Mouse (Mus musculus) lung, embryonic 14.5 days (tissue): ENCODE measurements around the gene Gcg. TPM values are rescaled to one million over a fixed set of nuclear protein-coding genes. Genes with fewer than 3 reads are reported as not detected.

ENCODE experiments used
- ATAC-seq: fragments of 200-750 bp; cut with Nextera tagmentation; 2 replicates; pipeline ENCODE4 v1.8.0; 2017; ENCODE audit warnings: mild to moderate bottlenecking, moderate TSS enrichment, moderate library complexity; ENCODE audit not compliant: insufficient read depth
- DNase-seq: peaks from one replicate; pipeline ENCODE4 v3.0.0-alpha.2; 2015
- H3K27ac ChIP-seq: fragments of 300-500 bp; sonication (generic); 2 replicates; pipeline ENCODE4 v1.5.1; 2014; ENCODE audit warnings: low read depth, mild to moderate bottlenecking, moderate library complexity
- H3K27me3 ChIP-seq: fragments of 300-500 bp; sonication (generic); 2 replicates; pipeline ENCODE4 v1.6.1; 2014; ENCODE audit warnings: low read length, control low read depth; ENCODE audit not compliant: insufficient read depth
- H3K36me3 ChIP-seq: fragments of 300-500 bp; sonication (generic); 2 replicates; pipeline ENCODE4 v1.6.1; 2014; ENCODE audit warnings: control low read depth; ENCODE audit not compliant: insufficient read depth
- H3K4me1 ChIP-seq: fragments of 300-500 bp; sonication (generic); 2 replicates; pipeline ENCODE4 v1.6.1; 2014; ENCODE audit warnings: antibody characterized with exemption, control low read depth; ENCODE audit not compliant: insufficient read depth
- H3K4me2 ChIP-seq: fragments of 300-500 bp; sonication (generic); 2 replicates; pipeline ENCODE4 v1.6.1; 2014; ENCODE audit warnings: mild to moderate bottlenecking
- H3K4me3 ChIP-seq: fragments of 300-500 bp; sonication (generic); 2 replicates; pipeline ENCODE4 v1.5.1; 2014; ENCODE audit warnings: low read depth, low read length
- H3K9ac ChIP-seq: fragments of 300-500 bp; sonication (generic); 2 replicates; pipeline ENCODE4 v1.6.1; 2014
- H3K9me3 ChIP-seq: fragments of 300-500 bp; sonication (generic); 2 replicates; pipeline ENCODE4 v1.6.1; 2016; ENCODE audit warnings: low read depth, low read length, control low read depth
- CTCF ChIP-seq: IDR thresholded peaks from 2 replicates; pipeline ENCODE4 v1.5.1; 2016; ENCODE audit warnings: antibody characterized with exemption, low read depth
- WGBS: fragments of 180-500 bp; shearing (Covaris S2); extraction: QIAGEN DNeasy Blood & Tissue Kit; methylation state at CpG from one replicate; pipeline ENCODE4 v1.1.7; 2014; 5-methylcytosine and 5-hydroxymethylcytosine counted together
- polyA plus RNA-seq: library from polyadenylated mRNA; unstranded; fragments of >200 nt; fragmentation: Nextera tagmentation; extraction: Ambion mirVana; gene quantifications from 2 replicates; pipeline ENCODE4 v1.2.1, GENCODE M21; 2014

The Gcg gene
- polyA plus RNA-seq, 1 experiment from 2014 or later: not detected

GRCm38 (mm10) chr2:62489832-62490231 lies 6.4 kb upstream of the Gcg start:
- no peak overlapping the region for H3K4me3 ChIP-seq
- 77% methylated on average over 6 of the region's 6 CpGs for WGBS
- no peak overlapping the region for H3K4me2 ChIP-seq
- no peak overlapping the region for H3K27ac ChIP-seq
- H3K9ac ChIP-seq: no peak overlapping the region
- ATAC-seq (no peak), DNase-seq (no peak)
- no peaks in the 10 kb centered on the region for H3K36me3 ChIP-seq
- no peaks in the 10 kb centered on the region for H3K9me3 ChIP-seq
- H3K27me3 ChIP-seq: no peaks in the 10 kb centered on the region
- no peaks in the 10 kb centered on the region for H3K4me1 ChIP-seq
- no peak for TF ChIP-seq CTCF

DNA sequence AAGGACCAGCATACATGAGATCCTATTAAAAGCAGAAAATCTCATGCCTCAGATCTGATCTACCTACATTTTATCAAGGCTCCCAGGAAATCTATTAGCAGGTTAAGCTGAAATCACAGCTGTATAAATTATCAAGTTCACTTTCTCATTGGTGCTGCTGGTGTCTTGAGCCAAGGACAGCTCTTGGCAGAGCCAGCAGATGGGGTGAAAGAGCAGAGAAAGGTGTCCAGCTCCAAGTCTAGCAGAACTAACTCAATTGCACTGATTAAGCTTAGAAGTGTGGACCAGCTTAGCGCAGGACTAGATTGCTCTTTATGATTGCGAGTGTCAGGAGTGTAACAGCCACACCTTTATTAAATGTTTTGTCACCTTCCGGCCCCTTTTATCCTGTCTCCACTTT lies 1.5 kb upstream of the Gcg start:
- H3K4me2 ChIP-seq: no peak overlapping the region
- H3K4me3 ChIP-seq: no peak overlapping the region
- H3K36me3 ChIP-seq: no peaks in the 10 kb centered on the region
- H3K4me1 ChIP-seq: no peaks in the 10 kb centered on the region
- H3K9ac ChIP-seq: no peak overlapping the region
- ATAC-seq: no peak
- DNase-seq: peak; percentile 20
- peak; percentile 45 for TF ChIP-seq CTCF
- H3K9me3 ChIP-seq: no peaks in the 10 kb centered on the region
- no peak overlapping the region for H3K27ac ChIP-seq
- WGBS: 81% methylated on average over 3 of the region's 3 CpGs
- no peaks in the 10 kb centered on the region for H3K27me3 ChIP-seq

- Histone ChIP-seq H3K4me1 (no peaks in the 10 kb centered on the region), H3K4me2 (no peak overlapping the region), H3K27ac (no peak overlapping the region), H3K9me3 (no peaks in the 10 kb centered on the region), H3K9ac (no peak overlapping the region), H3K27me3 (no peaks in the 10 kb centered on the region), H3K4me3 (no peak overlapping the region), H3K36me3 (no peaks in the 10 kb centered on the region)
- TF ChIP-seq CTCF: no peak
- DNase-seq (peak; percentile 21), ATAC-seq (no peak; the same call in 1 of the 2 replicates)
- WGBS: 44% methylated on average over 9 of the region's 9 CpGs
These were observed 2.9 kb downstream of the Gcg start for GRCm38 (mm10) chr2:62480285-62481198.

DNA sequence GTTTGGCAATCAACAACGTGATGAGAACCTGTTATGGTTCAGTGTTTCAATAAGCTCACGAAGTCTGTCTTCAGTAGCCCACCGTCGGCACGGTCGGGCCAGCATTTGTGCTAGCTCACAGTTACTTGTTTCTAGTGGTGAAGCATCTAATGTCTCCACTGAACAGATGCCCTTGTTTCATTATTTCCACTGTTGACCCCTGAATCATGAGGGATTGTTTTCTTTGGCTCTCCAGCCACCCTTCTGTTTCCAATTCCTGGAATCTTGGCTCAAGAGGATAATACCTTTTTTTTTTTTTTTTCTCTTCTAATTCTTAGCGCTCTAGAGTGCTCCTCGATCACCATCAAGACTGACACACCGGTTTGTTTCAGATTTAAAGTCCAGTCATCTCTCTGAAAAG lies 13.9 kb downstream of the Gcg start:
- ATAC-seq: no peak
- Histone ChIP-seq H3K9ac (no peak overlapping the region), H3K4me3 (no peak overlapping the region), H3K4me2 (no peak overlapping the region), H3K27ac (no peak overlapping the region), H3K27me3 (no peaks in the 10 kb centered on the region), H3K9me3 (no peaks in the 10 kb centered on the region), H3K36me3 (no peaks in the 10 kb centered on the region), H3K4me1 (no peaks in the 10 kb centered on the region)
- DNase-seq: no peak
- TF ChIP-seq CTCF: no peak
- WGBS: 82% methylated on average over 9 of the region's 9 CpGs

DNA sequence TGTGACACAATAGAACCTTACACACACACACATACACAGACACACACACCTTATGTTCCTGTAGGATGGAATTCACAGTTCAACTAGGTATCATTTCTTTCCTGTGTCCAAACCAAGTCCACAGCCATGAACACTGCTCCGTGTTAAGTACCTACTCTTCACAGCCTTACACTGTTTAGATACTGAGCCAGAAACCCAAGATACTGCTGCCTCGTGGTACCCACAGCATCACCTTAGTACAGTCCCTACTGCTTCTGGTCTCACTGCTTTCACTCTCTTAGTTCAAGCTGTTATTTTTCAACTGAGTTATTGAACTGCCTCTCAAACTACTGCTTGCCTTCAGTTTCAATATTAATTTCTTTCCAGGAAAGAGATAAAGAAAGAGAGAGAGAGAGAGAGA lies 20.2 kb downstream of the Gcg start:
- Histone ChIP-seq H3K4me1 (no peaks in the 10 kb centered on the region), H3K27me3 (no peaks in the 10 kb centered on the region), H3K36me3 (no peaks in the 10 kb centered on the region), H3K27ac (no peak overlapping the region), H3K4me3 (no peak overlapping the region), H3K4me2 (no peak overlapping the region), H3K9me3 (no peaks in the 10 kb centered on the region), H3K9ac (no peak overlapping the region)
- DNase-seq: no peak
- 82% methylated on average over 2 of the region's 2 CpGs for WGBS
- no peak for TF ChIP-seq CTCF
- ATAC-seq: no peak

GRCm38 (mm10) chr2:62462174-62462573 lies 21.3 kb downstream of the Gcg start:
- H3K9ac ChIP-seq: no peak overlapping the region
- no peak for DNase-seq
- no peak overlapping the region for H3K27ac ChIP-seq
- no peaks in the 10 kb centered on the region for H3K9me3 ChIP-seq
- H3K4me1 ChIP-seq: no peaks in the 10 kb centered on the region
- H3K4me2 ChIP-seq: no peak overlapping the region
- no peak for TF ChIP-seq CTCF
- H3K27me3 ChIP-seq: no peaks in the 10 kb centered on the region
- WGBS: 74% methylated on average over 2 of the region's 2 CpGs
- ATAC-seq: no peak
- H3K36me3 ChIP-seq: no peaks in the 10 kb centered on the region
- H3K4me3 ChIP-seq: no peak overlapping the region

- H3K27ac ChIP-seq: no peak overlapping the region
- ATAC-seq (no peak), DNase-seq (no peak)
- H3K4me2 ChIP-seq: no peak overlapping the region
- H3K9me3 ChIP-seq: no peaks in the 10 kb centered on the region
- WGBS: 84% methylated on average over 12 of the region's 12 CpGs
- H3K36me3 ChIP-seq: no peaks in the 10 kb centered on the region
- TF ChIP-seq CTCF: no peak
- no peak overlapping the region for H3K9ac ChIP-seq
- no peak overlapping the region for H3K4me3 ChIP-seq
- H3K27me3 ChIP-seq: no peaks in the 10 kb centered on the region
- H3K4me1 ChIP-seq: no peaks in the 10 kb centered on the region
These were observed 22.5 kb downstream of the Gcg start for GRCm38 (mm10) chr2:62460815-62461450.
